ENCODE assay signal across 8 mouse cellular contexts in the genomic region with DNA sequence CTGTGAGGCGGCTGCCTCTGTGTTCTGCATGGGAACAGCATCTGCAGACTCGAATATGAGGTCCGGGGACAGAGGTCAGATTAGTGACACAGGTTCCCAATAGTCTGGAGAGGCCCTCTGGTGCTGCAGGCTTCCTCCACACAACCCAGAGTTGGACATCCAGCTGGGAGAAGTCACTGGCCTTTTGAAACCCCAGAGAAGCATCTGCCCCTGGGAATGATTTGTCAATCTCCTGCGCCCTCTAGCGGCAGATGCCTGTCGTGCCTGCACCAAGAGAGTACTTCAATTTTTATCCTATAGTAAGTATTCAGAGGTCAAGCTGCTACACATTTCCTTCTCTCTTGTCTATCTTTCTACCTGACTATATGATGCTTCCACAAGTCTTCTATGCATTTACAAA.
DNase-seq lines count a peak whose midpoint lies in the region; ATAC-seq and TF ChIP-seq lines count a peak whose summit lies in the region.

No protein-coding gene starts in this region.

- no peak overlapping the region for H3K9ac ChIP-seq in kidney, postnatal 0 days (ENCODE audit: low read depth, low read length)
- H3K9ac ChIP-seq in liver, embryonic 11.5 days (ENCODE audit: low read depth, low read length): no peak overlapping the region

- ATAC-seq in frontal cortex, adult (ENCODE audit: low TSS enrichment): peak; percentile 62
- ATAC-seq in kidney, postnatal 0 days (replicated peaks; ENCODE audit: low FRiP score, low read depth): peak; percentile 54; the same call in 1 of the 2 replicates
- ATAC-seq in liver, embryonic 11.5 days (replicated peaks; ENCODE audit: low FRiP score): no peak; the same call in 1 of the 2 replicates

- no peaks in the 10 kb centered on the region for H3K27me3 ChIP-seq in kidney, postnatal 0 days (ENCODE audit: insufficient read depth, low read length)
- no peaks in the 10 kb centered on the region for H3K27me3 ChIP-seq in liver, embryonic 11.5 days (replicated peaks; ENCODE audit: control insufficient read depth, insufficient read depth, low read length)

- peak; percentile 12 to 33 for DNase-seq in urinary bladder, adult 18-20 months (ENCODE audit: low spot score in 2 of 2)
- DNase-seq in urinary bladder, postnatal 10 days (ENCODE audit: low spot score): no peak
- peak; percentile 40 for DNase-seq in c-Kit-positive CD71-positive TER-119-positive erythroid progenitor cells, embryonic 14.5 days (ENCODE audit: low spot score)
- DNase-seq in kidney, postnatal 0 days (ENCODE audit: low spot score): peak; percentile 75
- peak; percentile 40 for DNase-seq in liver, embryonic 11.5 days (ENCODE audit: low spot score)
- peak; percentile 57 for DNase-seq in ovary, postnatal 36 days (ENCODE audit: low spot score)
- peak; percentile 62 for DNase-seq in urinary bladder, postnatal 25 days (ENCODE audit: low spot score)

- WGBS in kidney, postnatal 0 days: 20% methylated on average over 6 of the region's 6 CpGs
- 21% methylated on average over 6 of the region's 6 CpGs for WGBS in liver, embryonic 11.5 days

- H3K4me1 ChIP-seq in kidney, postnatal 0 days (replicated peaks; ENCODE audit: insufficient read depth, low read length): no peaks in the 10 kb centered on the region
- no peaks in the 10 kb centered on the region for H3K4me1 ChIP-seq in liver, embryonic 11.5 days (replicated peaks; ENCODE audit: control insufficient read depth, insufficient read depth, low read length)

- H3K27ac ChIP-seq in kidney, postnatal 0 days: no peak overlapping the region
- H3K27ac ChIP-seq in liver, embryonic 11.5 days (ENCODE audit: low read depth, low read length): no peak overlapping the region

- no peaks in the 10 kb centered on the region for H3K36me3 ChIP-seq in kidney, postnatal 0 days (ENCODE audit: insufficient read depth, low read length)
- H3K36me3 ChIP-seq in liver, embryonic 11.5 days (ENCODE audit: control insufficient read depth, insufficient read depth, low read length): no peaks in the 10 kb centered on the region

- H3K4me2 ChIP-seq in kidney, postnatal 0 days (ENCODE audit: low read length): no peak overlapping the region
- no peak overlapping the region for H3K4me2 ChIP-seq in liver, embryonic 11.5 days

- H3K4me3 ChIP-seq in kidney, postnatal 0 days (replicated peaks; ENCODE audit: low read depth, low read length): no peak overlapping the region
- no peak overlapping the region for H3K4me3 ChIP-seq in liver, embryonic 11.5 days (ENCODE audit: low read depth, low read length)

- TF ChIP-seq CTCF in kidney, postnatal 0 days (IDR thresholded peaks at IDR 0.05; ENCODE audit: low read depth): peak; percentile 83

- no peaks in the 10 kb centered on the region for H3K9me3 ChIP-seq in kidney, postnatal 0 days (replicated peaks; ENCODE audit: low read length)
- H3K9me3 ChIP-seq in liver, embryonic 11.5 days (ENCODE audit: control insufficient read depth, low read length): no peaks in the 10 kb centered on the region
